Mouse (Mus musculus): ENCODE measurements around the gene Uprt.

GRCm38 (mm10) chrX:104545283-104545682, 62.7 kb downstream of the Uprt start:
- no peak for TF ChIP-seq CTCF (IDR thresholded peaks at IDR 0.05; ENCODE audit: borderline replicate concordance, control insufficient read depth, extremely low read depth, insufficient read depth, low read length, poor library complexity)
- TF ChIP-seq POLR2A (IDR thresholded peaks at IDR 0.05; ENCODE audit: control insufficient read depth, extremely low read depth, insufficient read depth, low read length, poor library complexity) = no peak
